Mouse (Mus musculus) cerebral cortex, adult 2 months (tissue): ENCODE measurements around the gene Git1.

Experiments used
- WGBS: fragments of 180-500 bp; shearing (Covaris S2); methylation state at CpG from one replicate; pipeline ENCODE4 v1.1.7; 2018; 5-methylcytosine and 5-hydroxymethylcytosine counted together

Gene Git1

GRCm38 (mm10) chr11:77520601-77521529 lies 27.5 kb downstream of the Git1 start:
- WGBS, result 53% methylated on average over 5 of the region's 5 CpGs

- WGBS, result 82% methylated on average over 3 of the region's 3 CpGs
Measured at GRCm38 (mm10) chr11:77525804-77526486, 32.6 kb downstream of the Git1 start.

- 92% methylated on average over 3 of the region's 3 CpGs for WGBS
Measured at GRCm38 (mm10) chr11:77528420-77528819, 35.1 kb downstream of the Git1 start.

DNA sequence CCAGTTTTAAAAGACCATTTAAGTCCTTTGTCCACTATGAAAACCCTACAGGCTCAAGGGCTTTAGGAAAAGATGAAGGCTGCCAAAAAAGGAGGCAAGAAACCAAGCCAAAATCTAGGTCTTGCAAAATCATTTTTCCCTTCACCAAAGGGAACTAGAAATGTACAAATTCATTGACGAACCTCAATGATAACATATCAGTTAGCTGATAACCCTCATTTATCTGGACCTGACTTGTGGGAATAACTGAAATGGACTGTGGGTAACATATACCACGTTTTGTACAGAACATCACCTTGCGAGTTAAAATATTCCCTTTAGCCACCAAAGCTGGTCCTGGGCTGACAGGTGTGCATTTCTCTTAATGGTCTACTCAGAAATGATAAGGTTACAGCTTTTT lies 36.3 kb downstream of the Git1 start:
- 92% methylated on average over 3 of the region's 3 CpGs for WGBS

- WGBS, result 94% methylated on average over 2 of the region's 2 CpGs
Measured at GRCm38 (mm10) chr11:77530862-77531261, 37.5 kb downstream of the Git1 start.

DNA sequence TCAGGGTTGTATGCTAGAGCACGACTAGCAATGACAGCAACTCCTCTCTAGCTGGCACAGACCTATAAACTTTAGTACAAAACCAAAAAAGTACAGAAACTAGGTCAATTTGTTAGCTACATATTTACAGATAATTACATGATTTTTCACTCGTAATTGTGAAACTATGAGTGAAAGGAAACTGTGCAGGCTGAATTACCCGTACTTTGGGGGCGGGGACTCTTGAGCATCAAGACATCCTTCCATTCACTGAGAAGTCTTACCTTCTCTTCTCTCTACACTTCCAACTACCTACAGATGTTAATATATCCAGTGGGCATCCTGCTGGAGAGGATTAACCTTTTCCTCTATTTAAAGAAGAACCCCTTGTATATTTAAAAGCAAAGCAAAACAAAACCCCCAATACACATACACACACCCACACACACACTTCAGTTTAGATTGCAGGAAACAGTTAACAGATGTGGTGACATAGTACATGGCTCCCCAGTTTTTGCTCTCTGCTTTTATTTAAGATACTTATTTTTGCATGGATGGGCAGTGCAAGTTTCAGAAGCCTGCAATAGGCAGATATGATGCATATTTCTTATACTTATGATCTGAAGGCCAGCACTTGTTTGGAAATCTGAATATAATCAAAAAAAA lies 39.0 kb downstream of the Git1 start:
- WGBS, result 79% methylated on average over 4 of the region's 4 CpGs

DNA sequence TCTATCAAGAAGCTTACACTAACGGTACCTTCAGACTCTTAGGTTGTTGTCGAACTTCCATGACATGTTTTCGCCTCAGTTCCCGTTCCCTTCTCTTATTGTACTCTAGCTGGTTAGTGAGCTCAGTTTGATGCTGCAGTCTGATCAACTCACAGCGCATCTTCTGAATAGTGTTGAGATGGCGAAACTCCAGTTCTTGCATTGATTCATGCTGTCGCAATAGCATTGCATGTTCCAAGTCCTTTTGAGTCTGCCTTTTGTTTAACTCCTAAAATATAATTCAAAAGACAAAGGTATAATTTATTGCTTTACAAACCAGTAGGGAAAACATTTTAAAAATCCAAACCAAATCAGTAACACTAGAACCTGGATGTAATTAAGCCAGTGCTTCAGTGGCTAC lies 51.9 kb downstream of the Git1 start:
- WGBS, result 82% methylated on average over 7 of the region's 7 CpGs
